Mouse (Mus musculus): ENCODE data around the gene Fsip1. TPM values are rescaled to one million over a fixed set of nuclear protein-coding genes. Genes with fewer than 3 reads are reported as not detected.

The Fsip1 gene
- total and polyA plus RNA-seq, 3 experiments = 0.17 to 0.49 (median 0.47) TPM

GRCm38 (mm10) chr2:118123743-118124142 is 133.0 kb downstream of the Fsip1 start:
- dilution Hi-C loops (cut with MboI; ENCODE audit: extremely low pct_ligation_motif_present, extremely low pct_unique_long_range_greater_than_20kb, low sequenced_read_pairs) = no loop called here
- no peak overlapping the region for H3K9ac ChIP-seq (ENCODE audit: insufficient read depth, low read depth)
- peaks cover 5% of the 10 kb centered on the region for H3K9me3 ChIP-seq (replicated peaks; ENCODE audit: low read length)
- no peak overlapping the region for H3K4me3 ChIP-seq (replicated peaks in 1 of 3; ENCODE audit: low read depth in 2 of 3, low read length in 2 of 3, poor library complexity in 1 of 3)
- no peak overlapping the region for H3K27ac ChIP-seq (ENCODE audit: insufficient read depth, low read depth)
- peaks cover 3 to 21% of the 10 kb centered on the region in 2 experiments; a peak in 2 of 4 replicates for H3K4me1 ChIP-seq (ENCODE audit: control insufficient read depth in 1 of 2, insufficient read depth in 2 of 2)
- no peak for TF ChIP-seq SIN3A (IDR thresholded peaks at IDR 0.05; ENCODE audit: low read length)
- TF ChIP-seq MAFK (IDR thresholded peaks at IDR 0.05; ENCODE audit: insufficient replicate concordance, low read length) = no peak
- no peak for TF ChIP-seq KAT2A (IDR thresholded peaks at IDR 0.05; ENCODE audit: insufficient replicate concordance, low read length)
- TF ChIP-seq ZMIZ1 (IDR thresholded peaks at IDR 0.05; ENCODE audit: low read depth, low read length) = no peak
- TF ChIP-seq CHD2 (IDR thresholded peaks at IDR 0.05; ENCODE audit: low read length) = no peak
- no peak for TF ChIP-seq MYC (IDR thresholded peaks at IDR 0.05; ENCODE audit: low read depth, low read length)
- TF ChIP-seq CTCF (conservative IDR thresholded peaks at IDR 0.05 in 1 of 2, IDR thresholded peaks at IDR 0.05 in 1 of 2; ENCODE audit: low read depth in 2 of 2, low read length in 2 of 2) = no peak
- TF ChIP-seq GABPA (IDR thresholded peaks at IDR 0.05; ENCODE audit: insufficient replicate concordance, low read depth, low read length) = no peak
- TF ChIP-seq MAZ (IDR thresholded peaks at IDR 0.05; ENCODE audit: low read depth, low read length) = no peak
- no peak for TF ChIP-seq USF2 (conservative IDR thresholded peaks at IDR 0.05; ENCODE audit: low read depth, low read length)
- no peak for TF ChIP-seq RCOR1 (conservative IDR thresholded peaks at IDR 0.05; ENCODE audit: low read depth, low read length)
- no peak for TF ChIP-seq CHD1 (IDR thresholded peaks at IDR 0.05; ENCODE audit: low read depth, low read length)
- TF ChIP-seq JUND (conservative IDR thresholded peaks at IDR 0.05; ENCODE audit: low read depth, low read length) = no peak
- TF ChIP-seq MAX (IDR thresholded peaks at IDR 0.05; ENCODE audit: low read length) = no peak
- TF ChIP-seq ZNF384 (IDR thresholded peaks at IDR 0.05; ENCODE audit: low read depth, low read length) = no peak
- TF ChIP-seq RAD21 (IDR thresholded peaks at IDR 0.05; ENCODE audit: low read depth, low read length) = no peak
- H3K79me2 ChIP-seq (replicated peaks; ENCODE audit: control insufficient read depth, extremely low read depth, insufficient read depth, poor library complexity, severe bottlenecking) = no peaks in the 10 kb centered on the region
- H3K27me3 ChIP-seq (replicated peaks) = peaks cover under 1% of the 10 kb centered on the region
- DNase-seq (ENCODE audit: extremely low read depth) = no peak
- no peak overlapping the region for H3K4me2 ChIP-seq (ENCODE audit: insufficient read depth, low read depth, poor library complexity, severe bottlenecking)
- in situ Hi-C loops (cut with MboI; ENCODE audit: low pct_ligation_motif_present, low pct_unique_long_range_greater_than_20kb, low sequenced_read_pairs) = loop anchor here (25.0 kb wide), 1 partner anchor 586 kb away; no protein-coding TSS in a partner anchor
- H3K36me3 ChIP-seq (replicated peaks in 1 of 2; ENCODE audit: control insufficient read depth in 1 of 2, insufficient read depth in 1 of 2, low read length in 1 of 2) = no peaks in the 10 kb centered on the region

- Histone ChIP-seq H3K9me3 (replicated peaks; ENCODE audit: low read length) (peaks cover 5% of the 10 kb centered on the region), H3K27ac (ENCODE audit: insufficient read depth, low read depth) (no peak overlapping the region), H3K4me1 (ENCODE audit: control insufficient read depth in 1 of 2, insufficient read depth in 2 of 2) (peaks cover 3 to 21% of the 10 kb centered on the region in 2 experiments; a peak in 2 of 4 replicates), H3K4me3 (replicated peaks in 1 of 3; ENCODE audit: low read depth in 2 of 3, low read length in 2 of 3, poor library complexity in 1 of 3) (no peak overlapping the region), H3K27me3 (replicated peaks) (no peaks in the 10 kb centered on the region), H3K36me3 (replicated peaks in 1 of 2; ENCODE audit: control insufficient read depth in 1 of 2, insufficient read depth in 1 of 2, low read length in 1 of 2) (no peaks in the 10 kb centered on the region), H3K79me2 (replicated peaks; ENCODE audit: control insufficient read depth, extremely low read depth, insufficient read depth, poor library complexity, severe bottlenecking) (no peaks in the 10 kb centered on the region), H3K4me2 (ENCODE audit: insufficient read depth, low read depth, poor library complexity, severe bottlenecking) (no peak overlapping the region), H3K9ac (ENCODE audit: insufficient read depth, low read depth) (no peak overlapping the region)
- dilution Hi-C loops (cut with MboI; ENCODE audit: extremely low pct_ligation_motif_present, extremely low pct_unique_long_range_greater_than_20kb, low sequenced_read_pairs) (no loop called here), in situ Hi-C loops (cut with MboI; ENCODE audit: low pct_ligation_motif_present, low pct_unique_long_range_greater_than_20kb, low sequenced_read_pairs) (loop anchor here (25.0 kb wide), 1 partner anchor 585 kb away; no protein-coding TSS in a partner anchor)
- TF ChIP-seq IRF4 (IDR thresholded peaks at IDR 0.05; ENCODE audit: low read depth, low read length) (no peak), TBP (conservative IDR thresholded peaks at IDR 0.05; ENCODE audit: low read depth, low read length) (no peak), NRF1 (IDR thresholded peaks at IDR 0.05; ENCODE audit: low read depth, low read length) (no peak), CHD1 (IDR thresholded peaks at IDR 0.05; ENCODE audit: low read depth, low read length) (no peak), SMC3 (IDR thresholded peaks at IDR 0.05; ENCODE audit: low read depth, low read length) (no peak), NELFE (IDR thresholded peaks at IDR 0.05; ENCODE audit: low read depth, low read length) (no peak), MAFK (IDR thresholded peaks at IDR 0.05; ENCODE audit: insufficient replicate concordance, low read length) (no peak), UBTF (IDR thresholded peaks at IDR 0.05; ENCODE audit: low read depth, low read length) (no peak), MAX (IDR thresholded peaks at IDR 0.05; ENCODE audit: low read length) (no peak), POLR2AphosphoS2 (IDR thresholded peaks at IDR 0.05; ENCODE audit: low read depth, low read length) (no peak), MAZ (IDR thresholded peaks at IDR 0.05; ENCODE audit: low read depth, low read length) (no peak), PAX5 (IDR thresholded peaks at IDR 0.05; ENCODE audit: low read length) (no peak), ZMIZ1 (IDR thresholded peaks at IDR 0.05; ENCODE audit: low read depth, low read length) (no peak), KAT2A (IDR thresholded peaks at IDR 0.05; ENCODE audit: insufficient replicate concordance, low read length) (no peak)
- no peak for DNase-seq (ENCODE audit: extremely low read depth)
Measured at GRCm38 (mm10) chr2:118122291-118122690, 134.5 kb downstream of the Fsip1 start.

Measured in CH12.LX (cell line).